Mouse (Mus musculus): ENCODE measurements around the gene Zfp719. TPM values are rescaled to one million over a fixed set of nuclear protein-coding genes. Genes with fewer than 3 reads are reported as not detected.

The Zfp719 gene
- polyA plus RNA-seq (2017; shearing (Covaris generic)), result 10 to 100 TPM in 1 of 2 experiments, 1 to 10 TPM in 1; 9.4 to 10.9 TPM

- ATAC-seq, result peak; percentile 97
Measured at GRCm38 (mm10) chr7:43579440-43580171, at the start of gene Zfp719. TSS of gene Zfp719 (plus strand) at chr7:43579610.

DNA sequence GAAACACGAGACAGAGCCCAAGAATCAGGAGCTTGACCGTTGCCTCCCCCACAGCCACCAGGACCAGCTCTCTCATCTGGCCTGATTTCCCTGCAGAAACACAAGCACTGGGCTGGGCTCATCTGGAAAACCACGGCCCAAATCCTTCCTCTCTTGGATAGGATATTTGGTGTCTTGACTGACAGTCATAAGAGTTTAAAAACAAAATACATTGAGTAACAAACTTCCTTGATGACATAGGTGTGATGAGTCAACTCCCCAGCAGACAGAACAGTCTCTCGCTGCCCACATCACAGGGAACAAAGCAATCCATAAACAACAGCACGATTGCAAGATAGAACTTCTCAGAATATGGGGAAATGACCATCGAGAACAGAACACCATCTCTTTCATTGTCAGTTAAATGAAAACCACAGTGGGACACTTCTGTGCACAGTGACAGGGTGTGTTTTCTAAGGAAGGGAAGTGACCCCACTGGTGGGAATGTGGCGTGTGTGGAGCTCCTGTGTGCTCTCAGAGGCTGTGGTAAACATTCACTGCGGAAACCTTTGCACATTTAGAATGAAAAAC is 49.1 kb upstream of the Zfp719 start:
- ATAC-seq, result no peak

DNA sequence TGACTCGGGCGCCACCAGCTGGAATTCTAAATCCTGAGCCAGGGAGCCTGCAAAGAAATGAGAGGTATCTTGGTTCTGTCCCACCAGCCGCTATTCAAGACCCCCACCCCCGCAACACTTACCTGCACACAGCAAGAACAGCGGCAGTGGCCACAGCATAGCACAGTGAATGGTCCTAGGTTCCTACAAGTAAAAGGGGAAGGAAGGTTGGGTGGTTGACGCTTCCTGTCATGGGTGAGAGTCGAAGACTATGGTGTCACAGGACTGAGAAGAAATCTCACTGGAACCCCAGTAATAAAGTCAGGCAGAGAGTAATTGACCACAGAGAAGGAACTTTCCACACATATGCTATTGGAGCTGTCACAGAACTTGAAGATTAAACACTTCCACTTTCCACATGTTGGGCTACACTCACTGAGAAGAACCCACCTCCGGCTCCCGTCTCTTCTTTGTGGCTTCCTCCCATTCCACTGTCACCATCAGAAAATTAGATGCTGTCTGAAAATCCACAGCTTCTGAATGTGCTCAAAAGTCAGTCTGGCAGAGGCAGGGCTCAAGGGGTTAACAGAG is 46.4 kb upstream of the Zfp719 start:
- no peak for ATAC-seq

DNA sequence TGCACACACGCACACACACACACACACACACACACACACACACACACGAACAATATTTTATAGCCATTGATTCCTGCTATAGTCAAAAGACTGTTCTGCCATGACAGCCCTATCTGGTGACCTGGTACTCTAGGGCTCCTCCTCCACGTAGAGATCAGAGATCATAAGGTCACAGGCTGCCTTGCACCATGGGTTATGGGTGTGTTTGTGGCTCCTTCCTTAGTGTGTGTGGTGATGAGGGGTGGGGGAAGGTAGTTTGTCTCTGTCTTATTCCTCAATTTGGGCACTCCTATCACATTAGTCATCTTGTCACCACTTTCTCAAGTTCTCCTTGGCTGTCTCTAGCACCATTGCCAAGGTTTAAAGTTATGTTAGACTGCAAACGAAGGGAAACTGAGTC is 40.9 kb upstream of the Zfp719 start:
- ATAC-seq, result no peak

DNA sequence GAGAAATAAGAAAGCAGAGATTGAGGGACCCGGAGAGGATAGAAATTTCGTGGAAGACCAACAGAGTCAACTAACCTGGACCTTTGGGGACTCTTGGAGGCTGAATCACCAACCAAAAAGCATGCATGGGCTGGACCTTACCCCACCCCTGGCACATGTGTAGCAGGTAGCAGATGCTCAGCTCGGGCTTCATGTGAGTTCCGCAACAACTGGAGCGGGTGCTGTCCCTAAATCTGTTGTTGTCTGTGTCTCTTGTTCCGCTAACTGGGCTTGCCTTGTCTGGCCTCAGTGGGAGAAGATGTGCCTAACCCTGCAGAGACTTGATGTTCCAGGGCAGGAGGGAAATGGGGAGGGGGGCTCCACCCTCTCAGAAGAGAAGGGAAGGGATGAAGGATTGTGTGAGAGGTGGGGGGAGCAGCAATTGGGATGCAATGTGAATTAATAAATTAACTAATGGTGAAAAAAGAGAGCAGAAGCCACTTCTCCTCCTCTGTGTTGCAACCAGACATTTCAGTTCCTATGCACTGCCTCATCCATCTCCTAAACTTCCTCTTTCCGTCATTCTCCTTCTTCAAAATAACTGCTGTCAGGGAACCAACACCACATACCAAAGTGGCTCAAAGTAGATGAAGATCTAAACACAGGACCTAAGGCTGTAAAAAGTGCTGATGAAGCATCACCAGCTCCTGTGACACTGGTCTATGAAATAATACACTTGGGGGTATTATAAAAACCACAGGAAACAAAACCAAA is 35.0 kb upstream of the Zfp719 start, which contains the start of gene Cd33:
Cd33 (minus strand) TSS at position 204 of the 753 bp plus-strand sequence.
- no peak for ATAC-seq

GRCm38 (mm10) chr7:43545656-43546545 is 33.5 kb upstream of the Zfp719 start:
- no peak for ATAC-seq

DNA sequence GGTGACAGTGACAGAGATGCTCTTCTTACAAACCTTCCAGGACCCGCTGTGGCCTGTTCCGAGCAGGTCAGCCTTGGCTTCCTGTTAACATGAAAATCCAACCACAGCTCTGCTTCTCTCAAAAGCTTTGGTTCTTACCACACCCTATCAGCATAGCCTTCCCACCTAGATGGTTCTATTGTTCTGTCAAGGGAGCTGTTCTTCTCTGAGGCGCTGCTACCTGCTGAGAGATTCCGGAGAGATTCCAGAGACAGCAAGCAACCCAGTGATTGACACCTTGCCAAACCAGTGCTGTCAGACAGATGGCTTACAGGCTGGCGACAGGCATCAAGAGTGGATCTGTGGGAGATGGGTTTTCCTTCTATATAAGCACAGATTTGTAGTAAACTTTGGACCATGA is 31.7 kb upstream of the Zfp719 start:
- no peak for ATAC-seq

DNA sequence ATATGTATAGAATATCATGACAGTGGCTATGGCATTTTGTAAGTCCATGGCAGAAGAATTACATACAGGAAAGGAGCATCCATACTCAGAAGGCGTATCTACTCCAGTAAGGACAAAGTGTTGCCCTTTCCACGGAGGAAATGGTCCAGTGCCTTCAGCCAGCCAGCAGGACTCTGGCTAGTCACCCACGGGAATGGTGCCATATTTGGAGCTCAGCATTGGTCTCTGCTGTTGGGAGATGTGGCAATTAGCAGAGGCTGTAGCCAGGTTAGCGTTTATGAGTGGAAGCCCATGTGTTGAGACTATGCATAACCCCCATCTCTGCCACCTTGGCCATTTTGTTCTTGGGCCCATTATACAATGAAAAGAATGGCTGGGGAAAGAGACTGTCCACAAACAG is 31.2 kb upstream of the Zfp719 start:
- no peak for ATAC-seq

GRCm38 (mm10) chr7:43553153-43553552 is 26.3 kb upstream of the Zfp719 start:
- no peak for ATAC-seq

DNA sequence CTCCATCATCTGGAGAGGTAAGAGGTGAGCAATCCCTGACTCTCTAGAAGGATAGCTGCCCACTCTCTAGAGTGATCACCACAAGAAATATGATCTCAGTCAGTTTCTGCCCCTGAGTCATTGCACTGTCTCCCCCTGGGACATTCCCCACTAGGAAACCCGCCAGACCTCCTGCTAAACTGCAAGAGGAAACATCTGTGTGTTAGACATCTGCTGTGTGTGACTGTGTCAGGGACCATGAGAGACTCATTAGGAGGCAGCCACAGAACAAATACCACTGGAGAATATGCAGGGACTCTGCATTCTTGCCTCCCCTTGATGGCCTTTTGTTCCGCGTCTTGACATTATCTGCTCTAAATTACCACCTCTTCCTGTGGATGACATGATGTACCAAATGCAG is 24.9 kb upstream of the Zfp719 start:
- ATAC-seq, result no peak

DNA sequence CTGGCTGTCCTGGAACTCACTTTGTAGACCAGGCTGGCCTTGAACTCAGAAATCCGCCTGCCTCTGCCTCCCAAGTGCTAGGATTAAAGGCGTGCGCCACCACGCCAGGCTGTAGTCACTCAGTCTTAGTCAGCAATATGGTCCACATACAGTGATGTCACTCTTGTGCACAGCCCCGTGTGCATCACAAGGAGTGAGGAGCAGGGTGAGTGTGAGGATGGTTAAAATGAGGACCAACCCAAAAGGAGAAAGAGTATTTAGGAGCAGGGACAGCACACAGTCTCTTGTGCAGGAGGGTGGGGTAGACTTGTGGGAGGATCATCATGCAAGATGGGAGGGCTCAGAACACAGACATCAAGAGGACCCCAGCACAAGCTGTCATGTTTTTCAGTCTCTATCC is 24.1 kb upstream of the Zfp719 start:
- ATAC-seq, result no peak

GRCm38 (mm10) chr7:43556901-43557300 is 22.5 kb upstream of the Zfp719 start:
- no peak for ATAC-seq

DNA sequence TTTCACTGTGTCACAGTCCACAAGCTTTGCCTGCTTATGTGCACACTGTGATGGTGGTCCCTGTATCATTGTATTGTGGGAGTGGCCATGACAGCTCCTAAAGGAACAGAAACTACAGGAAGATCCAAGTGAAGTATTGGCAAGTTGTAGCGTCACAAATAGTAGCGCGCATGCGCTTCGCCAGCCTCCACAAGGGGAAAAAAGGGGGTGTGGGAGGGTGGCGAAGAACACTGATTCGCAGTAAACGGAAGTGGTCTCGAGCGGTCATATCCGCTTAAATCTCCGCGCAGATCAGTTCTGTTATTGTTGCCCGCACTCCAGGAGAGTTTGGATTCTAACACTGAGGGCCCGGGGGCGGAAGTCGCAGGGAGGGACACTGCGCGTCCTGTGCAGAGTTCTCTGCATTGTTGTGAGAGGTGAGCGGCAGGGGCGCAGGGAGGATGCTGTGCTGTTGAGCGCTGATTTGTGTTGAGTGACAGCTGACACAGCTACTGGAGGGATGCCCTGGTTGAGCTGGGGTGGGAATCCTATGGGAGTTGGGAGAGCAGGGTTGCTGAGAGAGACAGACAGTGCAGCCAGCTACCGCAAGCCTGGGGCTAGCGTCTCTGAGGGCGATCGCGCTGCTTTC is 17.3 kb upstream of the Zfp719 start, which contains the start of gene Zfp658:
Zfp658 (plus strand) TSS at position 251 of the 628 bp plus-strand sequence.
- ATAC-seq, result peak; percentile 97

DNA sequence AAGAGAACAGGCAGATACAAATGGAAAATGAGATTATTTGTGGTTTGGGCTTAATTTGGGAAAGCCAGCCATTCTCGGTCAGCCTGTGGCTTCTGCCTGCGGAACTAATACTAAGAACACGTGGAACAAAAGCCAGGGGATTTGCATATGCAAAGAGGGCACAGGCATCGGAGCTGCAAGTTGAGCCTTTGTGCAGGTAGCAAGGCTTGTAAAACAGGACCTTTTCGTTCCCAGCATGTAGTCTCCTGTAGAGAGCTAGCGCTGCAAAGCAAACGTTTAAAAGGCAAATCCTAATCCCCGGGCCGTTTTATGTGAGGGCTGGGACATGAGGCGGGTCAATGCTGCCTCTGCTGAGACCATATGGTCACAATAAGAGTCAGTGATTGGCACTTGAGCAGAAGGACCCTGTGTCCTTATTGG is 16.7 kb upstream of the Zfp719 start:
- no peak for ATAC-seq

DNA sequence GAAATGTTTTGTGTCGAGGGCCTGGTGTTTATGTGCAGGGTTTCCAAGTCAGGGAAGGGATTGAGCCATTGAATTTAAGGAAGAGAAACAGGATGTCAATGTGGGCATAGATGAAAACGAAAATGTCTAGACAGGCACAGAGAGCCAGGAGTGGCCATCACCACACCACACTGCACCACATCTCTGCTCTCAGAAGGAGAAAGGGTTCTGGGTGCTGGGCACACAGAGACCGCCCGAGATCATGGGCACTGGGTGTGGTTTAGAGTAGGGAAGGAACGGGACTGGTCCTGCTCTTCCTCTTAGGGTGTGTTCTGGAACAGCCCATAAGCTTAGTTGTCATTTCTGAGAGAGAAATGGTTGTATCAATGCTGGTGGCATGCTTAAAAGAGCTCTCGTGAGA is 16.1 kb upstream of the Zfp719 start:
- no peak for ATAC-seq

DNA sequence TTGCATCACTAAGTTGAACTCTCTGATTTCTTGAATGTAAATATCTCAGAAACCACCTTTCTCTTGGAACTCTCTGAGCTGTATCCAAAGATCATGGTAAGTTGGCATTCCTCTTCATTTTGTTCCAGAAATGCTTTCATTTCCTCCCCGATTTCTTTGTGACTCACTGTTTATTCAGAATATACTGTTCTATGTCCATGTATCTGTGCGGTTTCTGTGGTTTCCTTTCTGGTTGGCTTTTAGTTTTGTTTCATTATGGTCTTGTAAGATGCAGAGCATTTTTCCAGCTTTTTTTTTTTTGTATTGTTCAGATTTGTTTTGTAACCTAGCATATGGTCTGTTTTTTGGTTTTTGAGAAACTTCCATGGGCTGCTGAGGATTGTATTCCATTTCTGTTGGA is 8.2 kb upstream of the Zfp719 start:
- no peak for ATAC-seq

DNA sequence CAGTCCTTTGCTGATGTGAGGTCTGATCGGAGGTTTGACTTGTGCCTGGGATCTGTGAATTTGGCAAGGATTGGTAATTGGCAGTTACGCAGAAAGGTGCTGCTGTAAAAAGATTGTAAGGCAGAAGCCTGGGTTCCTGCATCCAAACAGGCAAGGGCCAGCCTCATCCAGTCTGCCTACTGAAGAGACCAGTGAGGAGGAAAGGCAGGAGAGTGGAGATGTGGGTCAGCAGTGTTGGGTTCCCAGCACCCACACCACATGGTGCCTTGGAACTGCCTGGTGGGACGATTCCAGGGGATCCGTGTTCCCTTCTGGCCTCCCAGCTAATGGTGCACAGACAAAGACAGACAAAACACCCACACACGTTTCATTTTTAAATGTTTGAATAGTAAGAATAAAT is 1.1 kb downstream of the Zfp719 start:
- no peak for ATAC-seq

- ATAC-seq, result no peak
Measured at GRCm38 (mm10) chr7:43584790-43585189, 5.4 kb downstream of the Zfp719 start.

DNA sequence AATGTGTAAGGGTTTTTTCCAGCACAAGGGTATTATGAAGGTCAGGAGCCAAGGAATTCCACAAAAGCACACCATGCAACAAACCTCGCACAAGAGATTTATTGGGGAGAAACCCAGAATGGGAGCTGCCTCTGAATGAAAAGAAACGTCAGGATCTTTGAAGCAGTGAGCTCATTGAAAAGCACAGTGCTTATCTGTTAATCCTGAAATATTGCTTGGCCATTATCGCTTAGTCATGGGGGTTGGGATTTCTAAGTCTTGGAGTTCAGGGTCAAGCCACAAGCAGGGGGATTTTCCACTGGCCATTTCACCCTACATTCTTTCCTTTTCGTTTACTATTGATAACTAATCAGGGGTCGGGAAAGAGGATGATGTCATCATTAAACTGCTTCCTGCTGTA is 22.5 kb downstream of the Zfp719 start:
- ATAC-seq, result no peak

- peak; percentile 75 for ATAC-seq
Measured at GRCm38 (mm10) chr7:43606896-43607742, 27.7 kb downstream of the Zfp719 start, which contains the start of gene Zfp819. TSS of gene Zfp819 (plus strand) at chr7:43607169.
